Mouse (Mus musculus) stomach, embryonic 16.5 days (tissue): ENCODE data around the gene Egln1. TPM values are rescaled to one million over a fixed set of nuclear protein-coding genes. Genes with fewer than 3 reads are reported as not detected.

Experiments
- ATAC-seq: fragments of 200-750 bp; cut with Nextera tagmentation; 2 replicates; pipeline ENCODE4 v1.8.0; 2017; ENCODE audit warnings: moderate number of reproducible peaks, moderate TSS enrichment; ENCODE audit not compliant: insufficient read depth, low FRiP score
- H3K27ac ChIP-seq: fragments of 300-500 bp; sonication (generic); 2 replicates; pipeline ENCODE4 v1.5.1; 2014; ENCODE audit warnings: low read length
- H3K27me3 ChIP-seq: fragments of 300-500 bp; sonication (generic); 2 replicates; pipeline ENCODE4 v1.6.1; 2014; ENCODE audit warnings: low read length, control low read depth, mixed read lengths; ENCODE audit not compliant: control insufficient read depth, insufficient read depth
- H3K36me3 ChIP-seq: fragments of 300-500 bp; sonication (generic); 2 replicates; pipeline ENCODE4 v1.6.1; 2014; ENCODE audit warnings: low read length; ENCODE audit not compliant: control insufficient read depth, insufficient read depth
- H3K4me1 ChIP-seq: fragments of 300-500 bp; sonication (generic); 2 replicates; pipeline ENCODE4 v1.6.1; 2014; ENCODE audit warnings: low read length, control low read depth, mixed read lengths; ENCODE audit not compliant: control insufficient read depth, insufficient read depth
- H3K4me2 ChIP-seq: fragments of 300-500 bp; sonication (generic); 2 replicates; pipeline ENCODE4 v1.6.1; 2014; ENCODE audit warnings: low read depth, low read length, mixed read lengths
- H3K4me3 ChIP-seq: fragments of 300-500 bp; sonication (generic); replicated peaks from 2 replicates; pipeline ENCODE4 v1.5.1; 2014; ENCODE audit warnings: mild to moderate bottlenecking, low read length
- H3K9ac ChIP-seq: fragments of 300-500 bp; sonication (generic); 2 replicates; pipeline ENCODE4 v1.6.1; 2014; ENCODE audit warnings: low read length
- H3K9me3 ChIP-seq: fragments of 300-500 bp; sonication (generic); replicated peaks from 2 replicates; pipeline ENCODE4 v1.6.1; 2016; ENCODE audit warnings: low read length, control low read depth; ENCODE audit not compliant: control insufficient read depth
- polyA plus RNA-seq: library from polyadenylated mRNA; unstranded; fragments of >200 nt; fragmentation: Nextera tagmentation; extraction: Ambion mirVana; gene quantifications from 2 replicates; pipeline ENCODE4 v1.2.1, GENCODE M21; 2015

Egln1 gene
- polyA plus RNA-seq, 1 experiment from 2014 or later = 12.9 TPM

DNA sequence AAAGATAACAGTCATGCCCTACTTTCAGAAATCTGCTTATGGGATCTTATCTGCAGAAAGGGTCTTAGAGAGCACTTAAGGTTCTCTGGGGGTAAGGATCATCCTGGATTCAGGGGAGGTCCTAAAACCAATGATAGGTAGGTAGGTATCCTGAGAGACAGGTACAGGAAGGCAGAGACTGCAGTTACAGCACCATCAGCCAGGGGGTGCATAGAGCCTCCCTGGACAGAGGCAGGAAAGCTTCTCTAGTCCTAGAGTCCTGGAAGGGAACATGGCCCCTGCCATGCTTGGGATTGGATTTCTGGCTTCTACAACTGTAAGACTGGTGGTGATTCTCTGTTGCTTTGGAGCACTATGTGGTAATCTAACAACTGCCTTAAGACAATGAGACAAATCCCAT is 89.7 kb downstream of the Egln1 start:
- Histone ChIP-seq H3K27ac (no peak overlapping the region), H3K9ac (no peak overlapping the region), H3K36me3 (peaks cover 43% of the 10 kb centered on the region), H3K27me3 (no peaks in the 10 kb centered on the region), H3K4me2 (no peak overlapping the region), H3K4me1 (peaks cover 7% of the 10 kb centered on the region), H3K9me3 (peaks cover 17% of the 10 kb centered on the region), H3K4me3 (no peak overlapping the region)
- no peak for ATAC-seq

Other genes with a start within 250 kb of the Egln1 start
- 35.1 and 41.9 TPM in 2 replicates for gene Ttc13, start 227.3 kb downstream of the Egln1 start, polyA plus RNA-seq
- gene Arv1, start 227.2 kb downstream of the Egln1 start, polyA plus RNA-seq = 17.2 and 19.0 TPM in 2 replicates
- 3.2 and 4.7 TPM in 2 replicates for gene Fam89a, start 197.5 kb downstream of the Egln1 start, polyA plus RNA-seq
- 0.30 and 0.40 TPM in 2 replicates for gene Trim67, start 156.2 kb downstream of the Egln1 start, polyA plus RNA-seq
- gene Gnpat, start 86.3 kb downstream of the Egln1 start, polyA plus RNA-seq = 86.4 and 90.1 TPM in 2 replicates
- gene 2810004N23Rik, start 86.2 kb downstream of the Egln1 start, polyA plus RNA-seq = 42.1 TPM in 2 replicates
- 5.6 and 6.0 TPM in 2 replicates for gene Exoc8, start 51.6 kb downstream of the Egln1 start, polyA plus RNA-seq
- gene Sprtn, start 51.4 kb downstream of the Egln1 start, polyA plus RNA-seq = 7.3 and 8.3 TPM in 2 replicates
- gene Tsnax, start 63.7 kb upstream of the Egln1 start, polyA plus RNA-seq = 109 and 115 TPM in 2 replicates
- 1.5 TPM in 2 replicates for gene Disc1, start 104.9 kb upstream of the Egln1 start, polyA plus RNA-seq